Mouse (Mus musculus) MEL (cell line): ENCODE measurements around the gene Sc5d. TPM values are rescaled to one million over a fixed set of nuclear protein-coding genes. Genes with fewer than 3 reads are reported as not detected.

Experiments used
- DNase-seq: peaks from one replicate; pipeline ENCODE4 v3.0.0; 2011; ENCODE audit warnings: low read depth, low spot score
- H3K27ac ChIP-seq: 2 replicates; pipeline ENCODE4 v1.5.1; 2012; ENCODE audit warnings: low read depth, mild to moderate bottlenecking, control low read depth, low read length, moderate library complexity; ENCODE audit not compliant: control insufficient read depth
- H3K27me3 ChIP-seq, 2 experiments: fragments of 150-350 bp in 1 of 2; sonication (generic) in 1 of 2; 2 replicates each; pipeline ENCODE4 v1.6.1; 2012; ENCODE audit warnings: low read length in 2 of 2, mild to moderate bottlenecking in 2 of 2, improper control_type of control experiment in 1 of 2, moderate library complexity in 1 of 2; ENCODE audit not compliant: insufficient read depth in 2 of 2, control insufficient read depth in 1 of 2
- H3K36me3 ChIP-seq, 2 experiments: 2 replicates each; pipeline ENCODE4 v1.6.1; 2012 to 2014; ENCODE audit warnings: low read length in 2 of 2, improper control_type of control experiment in 1 of 2, inconsistent platforms in 1 of 2, mild to moderate bottlenecking in 1 of 2; ENCODE audit not compliant: insufficient read depth in 2 of 2, control insufficient read depth in 1 of 2
- H3K4me1 ChIP-seq, 2 experiments: fragments of 150-350 bp in 1 of 2; sonication (generic) in 1 of 2; 2 replicates each; pipeline ENCODE4 v1.6.1; 2012; ENCODE audit warnings: low read length in 2 of 2, improper control_type of control experiment in 1 of 2, mild to moderate bottlenecking in 1 of 2; ENCODE audit not compliant: insufficient read depth in 2 of 2, control insufficient read depth in 1 of 2
- H3K4me3 ChIP-seq, 2 experiments: fragments of 150-350 bp in 1 of 2; sonication (generic) in 1 of 2; 2 replicates each; pipeline ENCODE4 v1.5.1; 2012; ENCODE audit warnings: low read depth in 2 of 2, low read length in 2 of 2, mild to moderate bottlenecking in 2 of 2, moderate library complexity in 2 of 2, control low read depth in 1 of 2, improper control_type of control experiment in 1 of 2; ENCODE audit not compliant: control insufficient read depth in 1 of 2, insufficient read depth in 1 of 2
- H3K79me2 ChIP-seq: 2 replicates; pipeline ENCODE4 v1.6.1; 2012; ENCODE audit warnings: mild to moderate bottlenecking, low read length, moderate library complexity; ENCODE audit not compliant: control insufficient read depth, poor library complexity, insufficient read depth
- H3K9ac ChIP-seq: 2 replicates; pipeline ENCODE4 v1.6.1; 2012; ENCODE audit warnings: low read depth, mild to moderate bottlenecking, control low read depth, low read length, moderate library complexity; ENCODE audit not compliant: control insufficient read depth, poor library complexity, severe bottlenecking
- H3K9me3 ChIP-seq: fragments of 150-350 bp; sonication (generic); replicated peaks from 2 replicates; pipeline ENCODE4 v1.6.1; 2012; ENCODE audit warnings: mild to moderate bottlenecking, low read length, improper control_type of control experiment, moderate library complexity; ENCODE audit not compliant: insufficient read depth
- ETS1 ChIP-seq: IDR thresholded peaks from 2 replicates; pipeline ENCODE4 v1.6.1; 2012; ENCODE audit warnings: low read depth, mild to moderate bottlenecking, inconsistent platforms, low read length, improper control_type of control experiment, moderate library complexity
- HCFC1 ChIP-seq: IDR thresholded peaks from 2 replicates; pipeline ENCODE4 v1.6.1; 2012; ENCODE audit warnings: low read depth, mild to moderate bottlenecking, inconsistent platforms, low read length, improper control_type of control experiment, moderate library complexity
- MAX ChIP-seq: IDR thresholded peaks from 2 replicates; pipeline ENCODE4 v1.6.1; 2011; ENCODE audit warnings: low read length, improper control_type of control experiment
- MAZ ChIP-seq: IDR thresholded peaks from 2 replicates; pipeline ENCODE4 v1.6.1; 2012; ENCODE audit warnings: low read depth, mild to moderate bottlenecking, inconsistent platforms, low read length, improper control_type of control experiment
- MXI1 ChIP-seq: IDR thresholded peaks from 2 replicates; pipeline ENCODE4 v1.6.1; 2011; ENCODE audit warnings: mild to moderate bottlenecking, low read depth, low read length, improper control_type of control experiment
- NRF1 ChIP-seq: IDR thresholded peaks from 2 replicates; pipeline ENCODE4 v1.6.1; 2014; ENCODE audit warnings: low read depth, mild to moderate bottlenecking, inconsistent platforms, low read length, improper control_type of control experiment, moderate library complexity; ENCODE audit not compliant: poor library complexity, insufficient read depth, severe bottlenecking
- POLR2A ChIP-seq, 2 experiments: IDR thresholded peaks; 2 replicates each; pipeline ENCODE4 v1.6.1; 2011 to 2012; ENCODE audit warnings: low read length in 2 of 2, mild to moderate bottlenecking in 2 of 2, control low read depth in 1 of 2, improper control_type of control experiment in 1 of 2, low read depth in 1 of 2, moderate library complexity in 1 of 2; ENCODE audit not compliant: control insufficient read depth in 1 of 2, insufficient read depth in 1 of 2, poor library complexity in 1 of 2
- RAD21 ChIP-seq: IDR thresholded peaks from 2 replicates; pipeline ENCODE4 v1.6.1; 2011; ENCODE audit warnings: mild to moderate bottlenecking, low read depth, low read length, improper control_type of control experiment
- RCOR1 ChIP-seq: IDR thresholded peaks from 2 replicates; pipeline ENCODE4 v1.6.1; 2012; ENCODE audit warnings: low read depth, mild to moderate bottlenecking, inconsistent platforms, low read length, improper control_type of control experiment
- TBP ChIP-seq: IDR thresholded peaks from 2 replicates; pipeline ENCODE4 v1.8.0; 2011; ENCODE audit warnings: low read depth, low read length, improper control_type of control experiment
- TCF12 ChIP-seq: IDR thresholded peaks from 2 replicates; pipeline ENCODE4 v1.6.1; 2014; ENCODE audit warnings: low read depth, mild to moderate bottlenecking, inconsistent platforms, low read length, improper control_type of control experiment, moderate library complexity
- ZNF384 ChIP-seq: IDR thresholded peaks from 2 replicates; pipeline ENCODE4 v1.6.1; 2012; ENCODE audit warnings: low read depth, mild to moderate bottlenecking, inconsistent platforms, low read length, improper control_type of control experiment
- polyA plus RNA-seq, 2 experiments: library from polyadenylated mRNA; stranded (reverse) in 1 of 2; unstranded in 1 of 2; fragments of >175 nt in 1 of 2; fragments of >200 nt in 1 of 2; gene quantifications; 2 replicates each; pipeline versions ENCODE4 v1.2.1 to v1.2.4; 2012; ENCODE audit warnings: low replicate concordance in 2 of 2, low read depth in 1 of 2; ENCODE audit not compliant: insufficient read length in 2 of 2, insufficient read depth in 1 of 2, missing spikeins in 1 of 2
- total RNA-seq: library from RNA; depleted of rRNA; stranded (reverse); fragments of 300-350 nt; gene quantifications from 2 replicates; pipeline ENCODE4 v1.2.3, GENCODE M21; 2012

Gene Sc5d
- total and polyA plus RNA-seq, 3 experiments: 17.9 to 24.2 TPM; not detected in 1

GRCm38 (mm10) chr9:42219001-42219660 is 44.9 kb downstream of the Sc5d start (continued):
- TF ChIP-seq MAX: no peak
- no peak for TF ChIP-seq ZNF384
- TF ChIP-seq, all 39 proteins: peak for 0

DNA sequence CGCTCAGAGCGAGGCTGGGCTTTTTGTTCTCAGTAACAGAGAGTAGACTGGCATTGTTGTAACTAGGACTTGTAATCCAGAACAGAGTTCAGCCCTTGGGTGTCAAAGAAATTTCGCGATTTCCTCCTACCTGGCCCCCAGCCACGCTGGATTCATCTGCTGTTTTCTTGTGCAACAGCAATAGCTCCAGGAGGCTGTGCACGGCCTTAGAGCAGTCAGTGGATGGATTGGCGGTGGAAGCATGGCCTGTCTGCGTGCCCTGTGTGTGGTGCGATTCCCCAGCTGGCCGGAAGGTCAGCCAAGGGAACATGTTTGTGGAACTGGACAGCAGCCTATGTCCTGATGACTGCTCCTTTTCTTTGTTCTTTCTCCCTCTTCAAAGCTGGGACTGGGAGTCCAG is 46.4 kb downstream of the Sc5d start:
- Histone ChIP-seq H3K27ac (no peak overlapping the region), H3K9ac (no peak overlapping the region)
- TF ChIP-seq RAD21 (no peak), RCOR1 (no peak), ZNF384 (no peak)

GRCm38 (mm10) chr9:42214116-42214515 is 49.9 kb downstream of the Sc5d start:
- Histone ChIP-seq H3K4me1 (no peaks in the 10 kb centered on the region), H3K79me2 (no peaks in the 10 kb centered on the region), H3K9me3 (no peaks in the 10 kb centered on the region), H3K4me3 (no peak overlapping the region), H3K27ac (no peak overlapping the region), H3K9ac (no peak overlapping the region), H3K36me3 (no peaks in the 10 kb centered on the region)
- DNase-seq: no peak
- TF ChIP-seq MXI1 (no peak), HCFC1 (no peak), ZNF384 (no peak), RAD21 (no peak), MAZ (no peak), NRF1 (no peak)
- TF ChIP-seq, all 39 proteins: peak for 0
- no peaks in the 10 kb centered on the region for H3K27me3 ChIP-seq

More for the DNA sequence above, 46.4 kb downstream of the Sc5d start:
- no peaks in the 10 kb centered on the region for H3K36me3 ChIP-seq
- no peak overlapping the region for H3K4me3 ChIP-seq
- no peaks in the 10 kb centered on the region for H3K27me3 ChIP-seq
- DNase-seq: no peak
- H3K79me2 ChIP-seq: no peaks in the 10 kb centered on the region
- no peaks in the 10 kb centered on the region for H3K4me1 ChIP-seq
- H3K9me3 ChIP-seq: no peaks in the 10 kb centered on the region

DNA sequence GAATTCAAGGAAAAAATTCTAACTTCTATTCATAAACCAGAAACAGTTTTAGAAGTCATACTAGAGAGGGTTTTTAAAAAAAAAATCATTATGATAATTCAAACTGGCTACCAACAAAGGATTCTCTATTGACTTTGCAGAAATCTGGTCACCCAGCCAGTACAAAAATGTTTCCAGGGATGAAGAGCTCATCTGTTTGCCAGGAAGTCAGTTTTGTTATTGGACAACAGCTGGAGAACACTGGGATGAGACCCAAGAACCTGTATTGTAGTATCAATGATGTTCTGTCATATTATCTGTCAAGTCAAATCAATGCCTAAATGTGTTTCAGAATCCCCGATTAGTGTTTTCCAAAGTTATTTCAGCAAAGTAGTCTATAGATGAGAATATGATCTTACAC is 50.9 kb downstream of the Sc5d start:
- Histone ChIP-seq H3K4me1 (no peaks in the 10 kb centered on the region), H3K27me3 (no peaks in the 10 kb centered on the region), H3K9ac (no peak overlapping the region), H3K79me2 (no peaks in the 10 kb centered on the region), H3K36me3 (no peaks in the 10 kb centered on the region), H3K9me3 (no peaks in the 10 kb centered on the region), H3K27ac (no peak overlapping the region), H3K4me3 (no peak overlapping the region)
- TF ChIP-seq ETS1 (no peak), POLR2A (IDR thresholded peaks at IDR 0.05; ENCODE audit: control insufficient read depth in 1 of 2, insufficient read depth in 1 of 2, low read depth in 1 of 2, low read length in 2 of 2, poor library complexity in 1 of 2) (no peak), TCF12 (no peak), TBP (no peak)
- no peak for DNase-seq
